Mouse (Mus musculus): Measurements from ENCODE around the gene Tsen2. TPM values are rescaled to one million over a fixed set of nuclear protein-coding genes. Genes with fewer than 3 reads are reported as not detected.

Gene Tsen2
- polyA plus RNA-seq, 1 experiment from 2014 or later: 29.1 TPM

- no peak overlapping the region for H3K9ac ChIP-seq
- H3K4me1 ChIP-seq: peaks cover 13% of the 10 kb centered on the region
- H3K36me3 ChIP-seq: no peaks in the 10 kb centered on the region
- H3K4me3 ChIP-seq: no peak overlapping the region
- no peak overlapping the region for H3K27ac ChIP-seq
- H3K27me3 ChIP-seq: no peaks in the 10 kb centered on the region
- no peak overlapping the region for H3K4me2 ChIP-seq
- ATAC-seq (ENCODE audit: borderline replicate concordance, extremely low read depth, low FRiP score, low TSS enrichment): no peak
- WGBS: 62% methylated on average over 3 of the region's 3 CpGs
- no peaks in the 10 kb centered on the region for H3K9me3 ChIP-seq
These were observed 2.1 kb upstream of the Tsen2 start for GRCm38 (mm10) chr6:115542341-115542740.

- ATAC-seq (ENCODE audit: borderline replicate concordance, extremely low read depth, low FRiP score, low TSS enrichment): no peak
- Histone ChIP-seq H3K9me3 (no peaks in the 10 kb centered on the region), H3K4me3 (no peak overlapping the region), H3K4me1 (peaks cover 10% of the 10 kb centered on the region), H3K4me2 (no peak overlapping the region), H3K27me3 (no peaks in the 10 kb centered on the region), H3K36me3 (peaks cover 27% of the 10 kb centered on the region), H3K9ac (no peak overlapping the region), H3K27ac (no peak overlapping the region)
- WGBS: 76% methylated on average over 5 of the region's 5 CpGs
These were observed 1.8 kb downstream of the Tsen2 start for GRCm38 (mm10) chr6:115546276-115546675.

- no peak for ATAC-seq (ENCODE audit: borderline replicate concordance, extremely low read depth, low FRiP score, low TSS enrichment)
- H3K4me1 ChIP-seq: peaks cover 6% of the 10 kb centered on the region
- no peak overlapping the region for H3K9ac ChIP-seq
- H3K4me2 ChIP-seq: no peak overlapping the region
- no peak overlapping the region for H3K4me3 ChIP-seq
- no peaks in the 10 kb centered on the region for H3K9me3 ChIP-seq
- H3K27me3 ChIP-seq: no peaks in the 10 kb centered on the region
- WGBS: 79% methylated on average over 5 of the region's 5 CpGs
- peaks cover 26% of the 10 kb centered on the region for H3K36me3 ChIP-seq
- no peak overlapping the region for H3K27ac ChIP-seq
These were observed 11.0 kb downstream of the Tsen2 start for GRCm38 (mm10) chr6:115555485-115555884.

DNA sequence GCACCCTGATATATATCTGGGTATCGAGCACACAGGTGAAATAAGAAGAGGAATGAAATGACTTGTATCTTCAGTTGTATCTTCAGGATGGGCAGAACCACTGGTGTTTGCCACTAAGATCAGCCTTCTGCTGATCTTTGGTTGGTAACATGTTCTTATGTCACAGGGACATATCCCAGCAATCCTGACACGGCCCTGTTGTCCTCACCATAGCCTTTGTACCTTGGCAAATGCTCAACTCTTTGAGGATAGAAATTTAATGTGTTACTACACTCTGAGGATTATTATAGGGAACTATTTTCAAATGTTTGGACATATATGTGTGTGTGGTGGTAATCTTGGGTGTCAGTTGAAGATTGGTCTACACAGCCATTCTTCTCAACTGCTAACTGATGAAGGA, 13.7 kb downstream of the Tsen2 start:
- Histone ChIP-seq H3K9ac (no peak overlapping the region), H3K27ac (no peak overlapping the region), H3K27me3 (no peaks in the 10 kb centered on the region), H3K9me3 (no peaks in the 10 kb centered on the region), H3K36me3 (peaks cover 33% of the 10 kb centered on the region), H3K4me2 (no peak overlapping the region), H3K4me1 (peaks cover 6% of the 10 kb centered on the region), H3K4me3 (no peak overlapping the region)
- 89% methylated on average over 2 of the region's 2 CpGs for WGBS
- ATAC-seq (ENCODE audit: borderline replicate concordance, extremely low read depth, low FRiP score, low TSS enrichment): no peak

DNA sequence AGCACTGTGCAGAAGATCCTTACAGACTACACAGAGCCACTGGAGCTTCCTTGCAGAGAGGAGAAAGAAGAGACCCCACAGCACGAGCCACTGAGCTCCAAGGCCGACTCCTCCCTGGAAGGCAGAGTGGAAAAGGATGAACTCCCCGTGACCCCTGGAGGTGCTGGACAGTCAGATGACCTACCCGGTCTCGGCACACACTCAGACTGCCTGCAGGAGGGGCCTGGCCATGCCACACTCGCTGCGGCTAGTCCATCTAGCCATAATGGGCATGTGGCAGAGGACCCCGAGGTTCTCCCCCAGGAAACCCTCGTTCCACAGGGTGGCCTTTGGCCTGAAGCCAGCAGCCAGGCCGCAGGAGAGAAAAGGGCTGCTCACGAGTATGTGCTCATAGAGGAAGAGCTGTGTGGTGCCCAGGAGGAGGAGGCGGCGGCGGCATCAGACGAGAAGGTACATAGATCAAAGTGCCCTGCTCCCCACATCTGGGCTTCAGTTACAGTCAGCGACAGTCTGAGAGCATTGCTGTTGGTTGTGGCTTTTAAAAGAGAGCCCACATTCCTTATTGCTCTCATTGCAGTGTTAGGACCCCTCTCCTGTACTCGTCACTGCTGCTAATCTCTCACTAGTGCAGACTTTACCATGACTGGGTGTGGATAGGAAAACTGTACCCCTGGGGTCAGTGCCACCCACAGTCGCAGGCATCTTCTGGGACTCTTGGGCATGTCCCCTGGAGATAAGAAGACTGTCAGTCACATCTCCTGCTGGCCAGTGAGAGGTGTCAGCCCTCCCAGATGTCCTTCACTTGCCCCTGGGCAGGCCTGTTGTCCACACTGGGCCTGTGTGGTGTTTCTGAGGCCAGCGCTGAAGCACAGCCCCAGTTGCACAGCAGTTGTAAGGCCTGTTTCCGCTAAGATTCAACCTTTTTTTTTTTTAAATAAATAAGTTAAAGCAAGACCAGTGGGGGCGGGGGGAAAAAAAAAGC, 15.5 kb downstream of the Tsen2 start:
- H3K36me3 ChIP-seq: peaks cover 39% of the 10 kb centered on the region; the same call in 1 of the 2 replicates
- no peaks in the 10 kb centered on the region for H3K27me3 ChIP-seq
- H3K9ac ChIP-seq: no peak overlapping the region
- no peak overlapping the region for H3K4me3 ChIP-seq
- no peak overlapping the region for H3K27ac ChIP-seq
- 38% methylated on average over 21 of the region's 21 CpGs for WGBS
- no peak for ATAC-seq (ENCODE audit: borderline replicate concordance, extremely low read depth, low FRiP score, low TSS enrichment)
- no peaks in the 10 kb centered on the region for H3K9me3 ChIP-seq
- peaks cover 6% of the 10 kb centered on the region for H3K4me1 ChIP-seq
- no peak overlapping the region for H3K4me2 ChIP-seq

- Histone ChIP-seq H3K36me3 (peaks cover 66% of the 10 kb centered on the region), H3K27me3 (no peaks in the 10 kb centered on the region), H3K9ac (no peak overlapping the region), H3K4me1 (no peaks in the 10 kb centered on the region), H3K27ac (no peak overlapping the region), H3K4me3 (no peak overlapping the region), H3K4me2 (no peak overlapping the region), H3K9me3 (no peaks in the 10 kb centered on the region)
- 78% methylated on average over 6 of the region's 6 CpGs for WGBS
- ATAC-seq (ENCODE audit: borderline replicate concordance, extremely low read depth, low FRiP score, low TSS enrichment): no peak
These were observed 21.1 kb downstream of the Tsen2 start for GRCm38 (mm10) chr6:115565479-115566045.

DNA sequence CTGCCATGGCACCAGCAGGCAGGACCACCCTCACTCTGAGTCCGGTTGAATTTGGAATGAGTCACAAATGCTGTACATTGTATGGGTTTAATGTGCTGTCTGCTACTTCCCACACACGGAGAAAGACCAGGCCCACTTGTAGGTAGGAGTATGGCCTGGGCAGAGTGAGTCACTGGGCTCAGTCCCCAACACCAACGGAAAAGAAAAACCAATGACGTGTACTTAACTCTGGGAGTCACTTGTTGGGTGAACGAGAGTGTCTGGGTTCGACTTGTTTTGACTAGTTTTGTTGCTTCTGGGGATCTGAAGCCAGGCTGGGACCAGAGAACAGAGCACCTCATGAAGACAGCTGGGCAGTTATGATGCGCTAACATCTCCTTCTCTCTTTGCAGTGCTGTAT, 29.7 kb downstream of the Tsen2 start:
- Histone ChIP-seq H3K27me3 (no peaks in the 10 kb centered on the region), H3K27ac (no peak overlapping the region), H3K4me1 (no peaks in the 10 kb centered on the region), H3K4me3 (no peak overlapping the region), H3K9ac (no peak overlapping the region), H3K4me2 (no peak overlapping the region), H3K36me3 (peaks cover 59% of the 10 kb centered on the region), H3K9me3 (no peaks in the 10 kb centered on the region)
- WGBS: 86% methylated on average over 7 of the region's 7 CpGs
- no peak for ATAC-seq (ENCODE audit: borderline replicate concordance, extremely low read depth, low FRiP score, low TSS enrichment)

DNA sequence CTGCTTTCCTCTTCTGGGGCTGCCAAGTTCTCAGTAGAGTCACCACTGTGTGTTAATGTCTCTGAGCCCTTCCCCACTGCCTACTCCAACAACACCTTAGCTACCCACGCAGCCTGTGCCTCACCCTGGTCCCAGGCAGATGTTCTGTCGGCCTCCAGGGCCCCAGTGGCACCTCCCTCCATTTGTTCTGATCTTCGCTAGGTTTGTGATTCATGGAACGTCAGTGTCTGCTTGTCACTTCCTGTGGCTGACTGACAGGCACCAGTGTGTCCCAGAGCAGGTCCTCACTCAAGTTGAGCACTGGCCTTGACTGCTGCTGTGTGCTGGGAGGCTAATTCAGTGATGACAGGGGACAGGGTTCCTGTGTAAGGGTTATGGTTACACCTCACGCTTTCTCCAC, 32.9 kb downstream of the Tsen2 start:
- Histone ChIP-seq H3K27me3 (no peaks in the 10 kb centered on the region), H3K4me2 (no peak overlapping the region), H3K4me1 (no peaks in the 10 kb centered on the region), H3K9ac (no peak overlapping the region), H3K4me3 (no peak overlapping the region), H3K36me3 (peaks cover 41% of the 10 kb centered on the region), H3K27ac (no peak overlapping the region), H3K9me3 (no peaks in the 10 kb centered on the region)
- no peak for ATAC-seq (ENCODE audit: borderline replicate concordance, extremely low read depth, low FRiP score, low TSS enrichment)
- WGBS: 79% methylated on average over 5 of the region's 5 CpGs

DNA sequence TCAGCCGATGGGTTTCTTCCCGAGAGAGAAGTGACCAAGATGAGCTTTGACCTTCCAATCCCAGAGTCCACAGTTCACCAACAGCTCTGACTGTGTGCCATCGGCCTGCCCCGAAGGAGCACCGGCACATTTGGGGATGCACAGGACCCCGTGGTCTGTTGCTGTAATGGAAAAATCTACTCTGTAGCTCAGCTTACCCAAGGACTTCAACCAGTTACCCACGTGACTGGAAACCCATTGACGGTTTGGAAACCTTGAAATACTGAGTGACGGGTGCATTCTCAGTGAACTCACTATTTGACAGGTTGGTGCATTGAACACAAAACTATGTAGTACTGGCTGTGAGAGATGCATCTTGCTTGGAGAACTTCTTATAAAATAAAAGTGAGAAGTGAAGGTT, 33.5 kb downstream of the Tsen2 start:
- H3K27ac ChIP-seq: no peak overlapping the region
- no peak for ATAC-seq (ENCODE audit: borderline replicate concordance, extremely low read depth, low FRiP score, low TSS enrichment)
- H3K27me3 ChIP-seq: no peaks in the 10 kb centered on the region
- H3K4me1 ChIP-seq: no peaks in the 10 kb centered on the region
- H3K9ac ChIP-seq: no peak overlapping the region
- H3K4me2 ChIP-seq: no peak overlapping the region
- no peak overlapping the region for H3K4me3 ChIP-seq
- H3K36me3 ChIP-seq: peaks cover 41% of the 10 kb centered on the region
- 91% methylated on average over 9 of the region's 9 CpGs for WGBS
- H3K9me3 ChIP-seq: no peaks in the 10 kb centered on the region

DNA sequence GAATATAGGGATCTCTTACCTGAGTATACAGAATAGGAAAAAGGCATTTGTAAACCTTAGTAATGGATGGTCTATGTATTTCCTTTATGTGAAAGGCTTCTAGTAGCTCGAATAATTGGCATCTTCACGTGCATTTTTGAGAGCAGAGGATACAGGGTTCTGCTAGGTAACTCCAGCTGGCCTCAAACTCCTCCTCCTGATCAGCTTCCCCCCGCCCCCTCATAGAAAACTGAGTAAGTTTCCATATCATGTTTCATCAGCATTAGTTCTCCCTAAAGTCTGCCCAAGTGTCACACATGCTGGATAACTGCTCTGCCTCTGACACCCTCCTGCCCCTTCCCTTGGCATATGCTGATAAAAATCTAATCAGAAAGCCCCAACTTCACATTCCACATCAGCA, 36.3 kb downstream of the Tsen2 start:
- Histone ChIP-seq H3K9me3 (no peaks in the 10 kb centered on the region), H3K27ac (no peak overlapping the region), H3K9ac (no peak overlapping the region), H3K36me3 (peaks cover 29% of the 10 kb centered on the region), H3K4me1 (no peaks in the 10 kb centered on the region), H3K4me3 (no peak overlapping the region), H3K4me2 (no peak overlapping the region), H3K27me3 (no peaks in the 10 kb centered on the region)
- no peak for ATAC-seq (ENCODE audit: borderline replicate concordance, extremely low read depth, low FRiP score, low TSS enrichment)
- whole genome bisulfite sequencing: 79% methylated on average over 3 of the region's 3 CpGs

GRCm38 (mm10) chr6:115582328-115583115, 38.1 kb downstream of the Tsen2 start:
- Histone ChIP-seq H3K4me1 (no peaks in the 10 kb centered on the region), H3K27me3 (no peaks in the 10 kb centered on the region), H3K4me3 (no peak overlapping the region), H3K4me2 (no peak overlapping the region), H3K36me3 (peaks cover 13% of the 10 kb centered on the region; the same call in 1 of the 2 replicates), H3K9ac (no peak overlapping the region), H3K27ac (no peak overlapping the region), H3K9me3 (no peaks in the 10 kb centered on the region)
- WGBS: 83% methylated on average over 10 of the region's 10 CpGs
- ATAC-seq (ENCODE audit: borderline replicate concordance, extremely low read depth, low FRiP score, low TSS enrichment): no peak

All from lung, embryonic 15.5 days (tissue).